Mouse (Mus musculus): ENCODE data around the gene Pdxk. TPM values are rescaled to one million over a fixed set of nuclear protein-coding genes. Genes with fewer than 3 reads are reported as not detected.

The Pdxk gene
- polyA plus RNA-seq, 1 experiment from 2014 or later, result 8.3 TPM

GRCm38 (mm10) chr10:78456696-78457095, 8.1 kb downstream of the Pdxk start:
- Histone ChIP-seq H3K36me3 (ENCODE audit: control insufficient read depth, insufficient read depth, low read length) (no peaks in the 10 kb centered on the region), H3K4me2 (ENCODE audit: low read depth, severe bottlenecking) (no peak overlapping the region), H3K27ac (replicated peaks; ENCODE audit: low read depth, low read length) (no peak overlapping the region), H3K9me3 (ENCODE audit: control insufficient read depth, low read length) (no peaks in the 10 kb centered on the region), H3K9ac (ENCODE audit: low read length) (no peak overlapping the region), H3K4me3 (ENCODE audit: low read depth, low read length) (no peak overlapping the region), H3K4me1 (ENCODE audit: control insufficient read depth, insufficient read depth, low read length) (peaks cover 9% of the 10 kb centered on the region), H3K27me3 (ENCODE audit: control insufficient read depth, insufficient read depth, low read length) (no peaks in the 10 kb centered on the region)
- 92% methylated on average over 13 of the region's 13 CpGs for WGBS
- no peak for ATAC-seq (ENCODE audit: insufficient number of reproducible peaks, low FRiP score, low TSS enrichment, low read depth)
- DNase-seq (ENCODE audit: low spot score), result no peak

- no peak overlapping the region for H3K27ac ChIP-seq (replicated peaks; ENCODE audit: low read depth, low read length)
- ATAC-seq (ENCODE audit: insufficient number of reproducible peaks, low FRiP score, low TSS enrichment, low read depth), result no peak
- 73% methylated on average over 4 of the region's 4 CpGs for WGBS
Measured at GRCm38 (mm10) chr10:78452641-78453040, 12.1 kb downstream of the Pdxk start.

GRCm38 (mm10) chr10:78450761-78451160, 14.0 kb downstream of the Pdxk start:
- Histone ChIP-seq H3K27me3 (ENCODE audit: control insufficient read depth, insufficient read depth, low read length) (no peaks in the 10 kb centered on the region), H3K4me1 (ENCODE audit: control insufficient read depth, insufficient read depth, low read length) (no peaks in the 10 kb centered on the region), H3K27ac (replicated peaks; ENCODE audit: low read depth, low read length) (no peak overlapping the region), H3K4me3 (ENCODE audit: low read depth, low read length) (no peak overlapping the region), H3K9ac (ENCODE audit: low read length) (no peak overlapping the region), H3K36me3 (ENCODE audit: control insufficient read depth, insufficient read depth, low read length) (peaks cover 6% of the 10 kb centered on the region; the same call in 1 of the 2 replicates), H3K9me3 (ENCODE audit: control insufficient read depth, low read length) (no peaks in the 10 kb centered on the region), H3K4me2 (ENCODE audit: low read depth, severe bottlenecking) (no peak overlapping the region)
- ATAC-seq (ENCODE audit: insufficient number of reproducible peaks, low FRiP score, low TSS enrichment, low read depth), result no peak
- DNase-seq (ENCODE audit: low spot score), result no peak
- WGBS, result 87% methylated on average over 5 of the region's 5 CpGs

More at GRCm38 (mm10) chr10:78452641-78453040, 12.1 kb downstream of the Pdxk start:
- Histone ChIP-seq H3K27me3 (ENCODE audit: control insufficient read depth, insufficient read depth, low read length) (no peaks in the 10 kb centered on the region), H3K9me3 (ENCODE audit: control insufficient read depth, low read length) (no peaks in the 10 kb centered on the region), H3K36me3 (ENCODE audit: control insufficient read depth, insufficient read depth, low read length) (peaks cover 2% of the 10 kb centered on the region; the same call in 1 of the 2 replicates), H3K9ac (ENCODE audit: low read length) (no peak overlapping the region), H3K4me3 (ENCODE audit: low read depth, low read length) (no peak overlapping the region), H3K4me1 (ENCODE audit: control insufficient read depth, insufficient read depth, low read length) (peaks cover 3% of the 10 kb centered on the region), H3K4me2 (ENCODE audit: low read depth, severe bottlenecking) (no peak overlapping the region)
- no peak for DNase-seq (ENCODE audit: low spot score)

GRCm38 (mm10) chr10:78447396-78447795, 17.4 kb downstream of the Pdxk start:
- Histone ChIP-seq H3K27me3 (ENCODE audit: control insufficient read depth, insufficient read depth, low read length) (no peaks in the 10 kb centered on the region), H3K4me2 (ENCODE audit: low read depth, severe bottlenecking) (no peak overlapping the region), H3K4me1 (ENCODE audit: control insufficient read depth, insufficient read depth, low read length) (no peaks in the 10 kb centered on the region), H3K4me3 (ENCODE audit: low read depth, low read length) (no peak overlapping the region), H3K27ac (replicated peaks; ENCODE audit: low read depth, low read length) (no peak overlapping the region), H3K9me3 (ENCODE audit: control insufficient read depth, low read length) (no peaks in the 10 kb centered on the region), H3K9ac (ENCODE audit: low read length) (no peak overlapping the region), H3K36me3 (ENCODE audit: control insufficient read depth, insufficient read depth, low read length) (peaks cover 6% of the 10 kb centered on the region; the same call in 1 of the 2 replicates)
- ATAC-seq (ENCODE audit: insufficient number of reproducible peaks, low FRiP score, low TSS enrichment, low read depth) (no peak), DNase-seq (ENCODE audit: low spot score) (no peak)
- WGBS, result 85% methylated on average over 3 of the region's 3 CpGs

GRCm38 (mm10) chr10:78446195-78446594, 18.6 kb downstream of the Pdxk start:
- Histone ChIP-seq H3K4me1 (ENCODE audit: control insufficient read depth, insufficient read depth, low read length) (no peaks in the 10 kb centered on the region), H3K27me3 (ENCODE audit: control insufficient read depth, insufficient read depth, low read length) (no peaks in the 10 kb centered on the region), H3K27ac (replicated peaks; ENCODE audit: low read depth, low read length) (no peak overlapping the region), H3K9ac (ENCODE audit: low read length) (no peak overlapping the region), H3K9me3 (ENCODE audit: control insufficient read depth, low read length) (no peaks in the 10 kb centered on the region), H3K4me3 (ENCODE audit: low read depth, low read length) (no peak overlapping the region), H3K4me2 (ENCODE audit: low read depth, severe bottlenecking) (no peak overlapping the region), H3K36me3 (ENCODE audit: control insufficient read depth, insufficient read depth, low read length) (peaks cover 6% of the 10 kb centered on the region; the same call in 1 of the 2 replicates)
- ATAC-seq (ENCODE audit: insufficient number of reproducible peaks, low FRiP score, low TSS enrichment, low read depth), result no peak
- 100% methylated on average over 3 of the region's 3 CpGs for WGBS
- DNase-seq (ENCODE audit: low spot score), result no peak

GRCm38 (mm10) chr10:78442292-78442691, 22.5 kb downstream of the Pdxk start:
- H3K4me1 ChIP-seq (ENCODE audit: control insufficient read depth, insufficient read depth, low read length), result no peaks in the 10 kb centered on the region

GRCm38 (mm10) chr10:78441606-78442005, 23.2 kb downstream of the Pdxk start:
- no peak for ATAC-seq (ENCODE audit: insufficient number of reproducible peaks, low FRiP score, low TSS enrichment, low read depth)
- no peaks in the 10 kb centered on the region for H3K9me3 ChIP-seq (ENCODE audit: control insufficient read depth, low read length)
- no peak overlapping the region for H3K4me3 ChIP-seq (ENCODE audit: low read depth, low read length)
- H3K4me1 ChIP-seq (ENCODE audit: control insufficient read depth, insufficient read depth, low read length), result no peaks in the 10 kb centered on the region
- no peaks in the 10 kb centered on the region for H3K36me3 ChIP-seq (ENCODE audit: control insufficient read depth, insufficient read depth, low read length)
- H3K27me3 ChIP-seq (ENCODE audit: control insufficient read depth, insufficient read depth, low read length), result no peaks in the 10 kb centered on the region
- DNase-seq (ENCODE audit: low spot score), result no peak
- WGBS, result 74% methylated on average over 5 of the region's 5 CpGs
- no peak overlapping the region for H3K27ac ChIP-seq (replicated peaks; ENCODE audit: low read depth, low read length)
- no peak overlapping the region for H3K4me2 ChIP-seq (ENCODE audit: low read depth, severe bottlenecking)
- H3K9ac ChIP-seq (ENCODE audit: low read length), result no peak overlapping the region

More at GRCm38 (mm10) chr10:78442292-78442691, 22.5 kb downstream of the Pdxk start:
- WGBS, result 92% methylated on average over 3 of the region's 3 CpGs
- no peaks in the 10 kb centered on the region for H3K9me3 ChIP-seq (ENCODE audit: control insufficient read depth, low read length)
- peaks cover 2% of the 10 kb centered on the region; the same call in 1 of the 2 replicates for H3K36me3 ChIP-seq (ENCODE audit: control insufficient read depth, insufficient read depth, low read length)
- ATAC-seq (ENCODE audit: insufficient number of reproducible peaks, low FRiP score, low TSS enrichment, low read depth) (no peak), DNase-seq (ENCODE audit: low spot score) (no peak)
- no peak overlapping the region for H3K9ac ChIP-seq (ENCODE audit: low read length)
- no peak overlapping the region for H3K27ac ChIP-seq (replicated peaks; ENCODE audit: low read depth, low read length)
- H3K4me2 ChIP-seq (ENCODE audit: low read depth, severe bottlenecking), result no peak overlapping the region
- H3K4me3 ChIP-seq (ENCODE audit: low read depth, low read length), result no peak overlapping the region
- no peaks in the 10 kb centered on the region for H3K27me3 ChIP-seq (ENCODE audit: control insufficient read depth, insufficient read depth, low read length)

GRCm38 (mm10) chr10:78440812-78441211, 24.0 kb downstream of the Pdxk start:
- Histone ChIP-seq H3K4me3 (ENCODE audit: low read depth, low read length) (no peak overlapping the region), H3K9me3 (ENCODE audit: control insufficient read depth, low read length) (no peaks in the 10 kb centered on the region), H3K36me3 (ENCODE audit: control insufficient read depth, insufficient read depth, low read length) (no peaks in the 10 kb centered on the region), H3K27ac (replicated peaks; ENCODE audit: low read depth, low read length) (no peak overlapping the region), H3K9ac (ENCODE audit: low read length) (no peak overlapping the region), H3K4me1 (ENCODE audit: control insufficient read depth, insufficient read depth, low read length) (no peaks in the 10 kb centered on the region), H3K4me2 (ENCODE audit: low read depth, severe bottlenecking) (no peak overlapping the region), H3K27me3 (ENCODE audit: control insufficient read depth, insufficient read depth, low read length) (no peaks in the 10 kb centered on the region)
- 59% methylated on average over 9 of the region's 9 CpGs for WGBS
- DNase-seq (ENCODE audit: low spot score), result no peak
- no peak for ATAC-seq (ENCODE audit: insufficient number of reproducible peaks, low FRiP score, low TSS enrichment, low read depth)

GRCm38 (mm10) chr10:78439990-78440389, 24.8 kb downstream of the Pdxk start:
- H3K4me3 ChIP-seq (ENCODE audit: low read depth, low read length), result no peak overlapping the region
- H3K36me3 ChIP-seq (ENCODE audit: control insufficient read depth, insufficient read depth, low read length), result no peaks in the 10 kb centered on the region
- no peak for DNase-seq (ENCODE audit: low spot score)
- no peak overlapping the region for H3K4me2 ChIP-seq (ENCODE audit: low read depth, severe bottlenecking)
- H3K9me3 ChIP-seq (ENCODE audit: control insufficient read depth, low read length), result no peaks in the 10 kb centered on the region
- H3K4me1 ChIP-seq (ENCODE audit: control insufficient read depth, insufficient read depth, low read length), result no peaks in the 10 kb centered on the region
- no peak overlapping the region for H3K27ac ChIP-seq (replicated peaks; ENCODE audit: low read depth, low read length)
- no peak for ATAC-seq (ENCODE audit: insufficient number of reproducible peaks, low FRiP score, low TSS enrichment, low read depth)
- WGBS, result 91% methylated on average over 7 of the region's 7 CpGs
- no peaks in the 10 kb centered on the region for H3K27me3 ChIP-seq (ENCODE audit: control insufficient read depth, insufficient read depth, low read length)
- H3K9ac ChIP-seq (ENCODE audit: low read length), result no peak overlapping the region

Data from limb, embryonic 11.5 days (tissue).